Mouse (Mus musculus) testis, adult 2 months (tissue): ENCODE measurements around the gene Pecam1. TPM values are rescaled to one million over a fixed set of nuclear protein-coding genes. Genes with fewer than 3 reads are reported as not detected.

ENCODE experiments used
- H3K27ac ChIP-seq: fragments of 200-500 bp; 2 replicates; pipeline ENCODE4 v1.5.1; 2012; ENCODE audit warnings: low read depth, low read length; ENCODE audit not compliant: control insufficient read depth, insufficient read depth
- H3K27me3 ChIP-seq: fragments of 200-500 bp; 2 replicates; pipeline ENCODE4 v1.6.1; 2012; ENCODE audit warnings: mild to moderate bottlenecking, low read length, moderate library complexity; ENCODE audit not compliant: control insufficient read depth, insufficient read depth
- H3K36me3 ChIP-seq: fragments of 200-500 bp; 2 replicates; pipeline ENCODE4 v1.6.1; 2012; ENCODE audit warnings: mild to moderate bottlenecking, low read length; ENCODE audit not compliant: control insufficient read depth, insufficient read depth
- H3K4me1 ChIP-seq: fragments of 200-500 bp; 2 replicates; pipeline ENCODE4 v1.6.1; 2012; ENCODE audit warnings: low read length; ENCODE audit not compliant: control insufficient read depth, insufficient read depth
- H3K4me3 ChIP-seq: fragments of 200-500 bp; 2 replicates; pipeline ENCODE4 v1.5.1; 2012; ENCODE audit warnings: low read depth, mild to moderate bottlenecking, low read length, moderate library complexity, mixed read lengths; ENCODE audit not compliant: control insufficient read depth
- CTCF ChIP-seq: fragments of 200-500 bp; IDR thresholded peaks from 2 replicates; pipeline ENCODE4 v1.5.1; 2012; ENCODE audit warnings: low read depth, mild to moderate bottlenecking, inconsistent platforms, low read length, moderate library complexity; ENCODE audit not compliant: control insufficient read depth, insufficient read depth, insufficient replicate concordance
- POLR2A ChIP-seq: fragments of 200-500 bp; IDR thresholded peaks from 2 replicates; pipeline ENCODE4 v1.6.1; 2012; ENCODE audit warnings: low read depth, mild to moderate bottlenecking, inconsistent platforms, low read length, moderate library complexity; ENCODE audit not compliant: control insufficient read depth
- polyA plus RNA-seq: library from polyadenylated mRNA; depleted of rRNA; stranded (reverse); fragments of >200 nt; gene quantifications from 2 replicates; pipeline ENCODE4 v1.2.3, GENCODE M21; 2012

The Pecam1 gene
- polyA plus RNA-seq, 1 experiment: 1.6 TPM

DNA sequence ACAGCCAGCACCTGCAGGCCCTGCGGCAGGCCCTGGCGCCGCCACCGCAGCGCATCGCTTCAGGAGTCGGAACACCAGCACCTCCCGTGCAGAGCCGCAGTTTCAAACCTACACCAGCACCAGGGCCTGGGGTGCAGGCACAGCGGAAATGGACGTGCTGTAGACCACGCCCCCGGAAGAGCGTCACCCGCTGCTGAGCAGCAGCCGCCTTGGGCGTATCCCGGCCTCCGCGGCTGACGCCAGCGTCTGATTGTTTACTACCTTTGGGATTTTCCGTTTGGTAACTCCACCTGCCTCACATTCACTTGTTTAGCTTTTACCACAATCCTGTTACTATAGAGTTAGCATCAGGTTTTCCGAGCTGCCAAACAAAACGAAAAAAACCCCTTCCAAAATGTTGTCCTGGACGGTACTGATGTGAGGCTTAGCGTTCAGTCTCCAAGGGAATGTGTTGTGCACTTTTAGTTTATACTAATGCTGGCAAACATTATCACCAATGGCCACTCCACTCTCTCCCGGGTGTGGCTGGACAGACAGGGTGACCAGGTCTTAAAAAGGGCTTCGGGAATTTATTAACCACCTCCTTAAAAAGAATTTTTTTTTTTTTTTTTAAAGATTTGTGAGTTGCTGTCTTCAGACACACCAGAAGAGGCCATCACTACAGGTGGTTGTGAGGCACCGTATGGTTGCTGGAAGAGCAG lies 29.1 kb upstream of the Pecam1 start, which contains the start of gene Polg2:
Gene Polg2, minus strand, starts transcription at position 150 of the 701 bp plus-strand sequence.
- Histone ChIP-seq H3K4me3 (peak within 1 kb of the TSS; percentile 91), H3K27ac (peak within 1 kb of the TSS; percentile 89), H3K27me3 (no peaks in the 10 kb centered on the region), H3K36me3 (peaks cover 4% of the 10 kb centered on the region), H3K4me1 (peaks cover 4% of the 10 kb centered on the region; the same call in 1 of the 2 replicates)
- peak; percentile 86 for TF ChIP-seq POLR2A
- TF ChIP-seq CTCF: no peak

DNA sequence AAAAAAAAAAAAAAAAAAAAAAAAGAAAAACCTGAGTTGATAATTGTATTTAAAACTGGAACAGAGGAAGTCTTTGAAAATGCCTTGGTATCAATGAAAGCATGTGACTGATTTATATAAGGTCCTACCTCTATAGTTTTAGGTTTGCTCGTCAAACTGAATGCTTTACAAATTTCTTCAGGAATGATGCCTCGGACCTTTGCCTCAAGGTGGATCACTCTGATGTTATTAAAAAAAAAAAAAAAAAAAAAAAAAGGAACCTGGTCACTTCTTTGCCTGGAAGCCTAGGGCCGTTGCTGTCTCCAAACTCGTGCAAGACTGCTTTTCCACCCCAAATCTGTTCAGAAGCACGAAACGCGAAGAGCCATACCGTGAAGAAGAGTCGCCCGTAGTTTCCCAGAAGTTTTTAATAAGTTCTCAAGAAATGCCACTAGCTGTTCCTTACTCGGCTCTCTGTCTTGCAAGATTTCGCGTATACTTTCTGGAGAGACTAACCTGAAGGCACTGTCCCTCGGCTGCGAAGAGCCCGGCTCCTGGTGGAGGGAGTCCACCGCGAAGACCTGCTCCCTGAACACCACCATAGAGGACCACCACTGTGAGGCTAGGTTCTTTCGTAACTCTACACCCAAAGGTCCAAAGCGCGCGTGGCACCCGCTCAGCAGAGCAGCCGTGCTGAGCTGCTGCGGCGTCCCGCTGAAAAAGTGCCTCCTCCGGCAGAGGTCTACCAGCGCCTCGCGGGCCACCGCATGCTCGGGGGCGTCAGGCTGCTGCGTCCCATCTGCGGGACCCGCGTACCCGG lies 28.4 kb upstream of the Pecam1 start:
- Histone ChIP-seq H3K36me3 (peaks cover 4% of the 10 kb centered on the region), H3K27ac (peak overlapping the region; percentile 89), H3K4me3 (peak overlapping the region; percentile 91)

DNA sequence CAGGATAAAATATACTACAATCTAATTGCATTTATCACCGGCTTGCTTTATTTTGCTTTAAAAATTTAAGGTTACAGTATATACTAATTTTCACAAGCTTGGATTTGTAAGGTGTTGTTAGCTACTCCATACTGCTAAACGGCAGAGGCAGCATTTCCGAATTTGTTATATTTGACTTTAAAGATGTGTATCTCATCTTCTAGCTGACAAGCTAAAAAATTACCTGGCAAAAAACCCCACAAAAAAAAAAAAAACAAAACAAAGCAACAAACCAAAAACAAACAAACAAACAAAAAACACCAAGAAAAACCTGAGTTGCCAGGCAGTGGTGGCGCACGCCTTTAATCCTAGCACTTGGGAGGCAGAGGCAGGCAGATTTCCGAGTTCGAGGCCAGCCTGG lies 27.7 kb upstream of the Pecam1 start:
- H3K27me3 ChIP-seq: no peaks in the 10 kb centered on the region
- H3K36me3 ChIP-seq: peaks cover 2% of the 10 kb centered on the region
- TF ChIP-seq CTCF: no peak
- TF ChIP-seq POLR2A: no peak
- no peak overlapping the region for H3K27ac ChIP-seq
- H3K4me3 ChIP-seq: no peak overlapping the region
- peaks cover 4% of the 10 kb centered on the region; the same call in 1 of the 2 replicates for H3K4me1 ChIP-seq

More for the DNA sequence above, 28.4 kb upstream of the Pecam1 start:
- H3K27me3 ChIP-seq: no peaks in the 10 kb centered on the region
- no peak for TF ChIP-seq POLR2A
- no peak for TF ChIP-seq CTCF
- peaks cover 4% of the 10 kb centered on the region; the same call in 1 of the 2 replicates for H3K4me1 ChIP-seq

DNA sequence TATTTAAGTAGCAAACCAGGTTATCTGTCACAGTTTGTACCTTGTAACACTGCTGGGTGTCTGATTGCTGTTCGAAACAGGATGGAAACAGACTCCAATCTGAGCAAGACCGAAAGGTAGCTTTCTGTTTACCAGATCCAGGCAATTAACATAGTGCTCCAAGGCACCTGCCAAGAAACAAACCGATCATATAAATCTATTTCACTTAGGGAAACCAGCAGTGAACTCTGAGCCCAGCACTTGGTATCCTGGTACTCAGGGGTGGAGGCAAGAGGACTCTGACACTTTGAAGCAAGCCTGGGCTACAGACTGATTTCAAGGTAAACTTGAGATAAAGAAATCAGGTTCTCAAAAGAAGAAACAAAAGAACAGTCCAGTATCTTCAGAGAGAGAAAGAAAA lies 27.0 kb upstream of the Pecam1 start:
- TF ChIP-seq CTCF: no peak
- Histone ChIP-seq H3K4me3 (no peak overlapping the region), H3K27ac (no peak overlapping the region), H3K4me1 (peaks cover 4% of the 10 kb centered on the region; the same call in 1 of the 2 replicates), H3K27me3 (no peaks in the 10 kb centered on the region), H3K36me3 (no peaks in the 10 kb centered on the region; the same call in 1 of the 2 replicates)

DNA sequence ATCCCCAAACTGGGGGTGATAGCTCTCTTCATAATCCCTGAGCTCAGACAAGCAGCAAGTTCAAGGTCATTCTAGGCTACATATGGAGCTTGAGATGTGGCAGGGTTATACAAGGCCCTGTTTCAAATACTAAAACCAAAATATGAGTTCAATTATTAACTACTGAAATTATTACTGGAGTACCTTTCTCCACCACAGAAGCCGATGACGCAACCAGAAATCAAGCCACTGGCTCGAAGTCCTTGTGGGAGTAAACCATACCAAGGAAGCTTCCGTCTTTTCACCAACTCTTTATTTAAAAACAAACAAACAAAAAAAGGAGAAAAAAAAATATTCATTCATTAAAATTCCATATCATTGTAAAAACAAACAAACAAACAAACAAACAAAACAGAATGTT lies 26.5 kb upstream of the Pecam1 start:
- Histone ChIP-seq H3K27me3 (no peaks in the 10 kb centered on the region), H3K4me1 (peaks cover 4% of the 10 kb centered on the region; the same call in 1 of the 2 replicates), H3K36me3 (no peaks in the 10 kb centered on the region; the same call in 1 of the 2 replicates), H3K4me3 (no peak overlapping the region), H3K27ac (no peak overlapping the region)
- TF ChIP-seq POLR2A (no peak), CTCF (no peak)

DNA sequence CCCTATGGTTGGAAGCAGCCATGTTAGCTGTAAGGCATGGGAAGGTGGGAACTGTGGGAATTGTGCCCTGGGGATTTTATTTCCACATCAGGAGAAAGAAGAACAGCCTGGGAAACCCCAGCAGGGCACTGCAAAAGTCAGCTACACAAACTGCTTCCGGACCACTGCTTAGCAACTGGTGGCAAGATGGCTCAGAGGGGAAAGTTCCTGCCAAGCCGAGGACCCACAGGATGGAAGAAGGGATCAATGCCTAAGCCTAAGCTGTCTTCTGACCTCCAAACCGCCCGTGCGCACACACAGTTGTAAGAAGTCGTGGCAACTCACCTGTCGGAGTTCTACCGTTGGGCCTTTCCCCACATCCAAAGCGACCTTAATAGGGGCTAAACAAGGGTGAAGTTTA lies 22.6 kb upstream of the Pecam1 start:
- Histone ChIP-seq H3K36me3 (no peaks in the 10 kb centered on the region; the same call in 1 of the 2 replicates), H3K27me3 (no peaks in the 10 kb centered on the region), H3K27ac (no peak overlapping the region), H3K4me3 (no peak overlapping the region), H3K4me1 (no peaks in the 10 kb centered on the region)
- no peak for TF ChIP-seq CTCF
- TF ChIP-seq POLR2A: no peak

DNA sequence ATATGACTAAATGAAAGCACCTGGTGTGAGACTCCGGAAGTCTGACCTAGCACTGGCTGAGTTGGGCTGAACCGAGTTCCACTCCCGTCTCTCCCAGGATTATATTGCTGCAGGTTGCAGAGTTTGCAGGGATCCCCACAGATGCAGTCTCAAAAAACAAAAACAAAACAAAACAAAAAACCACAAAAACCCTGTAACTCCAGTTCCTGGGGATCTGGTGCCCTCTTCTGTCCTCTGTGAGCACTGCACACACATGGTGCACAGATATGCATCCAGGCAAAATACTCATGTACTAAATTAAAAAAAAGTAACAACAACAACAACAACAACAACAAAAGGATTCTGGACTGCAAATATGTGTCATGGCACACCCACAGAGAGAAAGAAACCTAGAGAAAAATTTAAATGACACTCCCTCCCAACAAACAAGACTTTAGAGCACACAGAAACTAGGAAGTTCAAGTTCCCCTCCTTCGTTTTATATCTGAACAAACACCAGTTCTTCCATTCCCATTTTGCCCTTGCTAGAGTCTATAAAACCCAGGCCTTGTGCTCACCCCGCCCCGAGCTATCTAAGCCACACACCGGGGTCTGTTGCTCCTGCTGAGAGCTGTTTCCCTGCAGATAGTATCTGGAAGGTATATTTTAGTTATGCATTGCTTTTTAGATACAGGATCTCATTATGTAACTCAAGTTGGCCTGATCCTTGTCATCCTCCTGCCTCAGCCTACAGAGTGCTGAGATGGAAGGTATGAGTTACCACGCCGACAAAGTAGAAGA lies 20.0 kb upstream of the Pecam1 start:
- Histone ChIP-seq H3K27me3 (no peaks in the 10 kb centered on the region), H3K4me1 (no peaks in the 10 kb centered on the region), H3K27ac (no peak overlapping the region), H3K36me3 (no peaks in the 10 kb centered on the region; the same call in 1 of the 2 replicates), H3K4me3 (no peak overlapping the region)
- no peak for TF ChIP-seq POLR2A
- no peak for TF ChIP-seq CTCF
